Mouse (Mus musculus): ENCODE results near the gene Btg4. TPM values are rescaled to one million over a fixed set of nuclear protein-coding genes. Genes with fewer than 3 reads are reported as not detected.
A peak's percentile ranks its signal among the peaks of the same experiment; 100 is the strongest.

Gene Btg4
- polyA plus RNA-seq, 1 experiment from 2014 or later, result not detected

MicroRNA genes within 50 kb of the gene (microRNA counts, 519-probe panel; counts per million panel counts)
- microRNA mmu-miR-34b-3p, result 1,808 counts per million, percentile 30 among the panel's probes with 10 or more counts
- microRNA mmu-miR-34b-5p, result 1,880 counts per million, percentile 36 among the panel's probes with 10 or more counts
- microRNA mmu-miR-34c, result 3,528 counts per million, percentile 90 among the panel's probes with 10 or more counts

Small RNAs within 50 kb of the gene (microRNA-seq; reads per million reads assigned to microRNA genes)
- 17.3 reads per million, percentile 28 among the genes with 10 or more reads in this experiment for gene Mir34b
- gene Mir34c, result 459 reads per million, percentile 67 among the genes with 10 or more reads in this experiment

Other genes starting within 250 kb of the Btg4 start
- 58.5 and 63.9 TPM in 2 replicates for gene Ppp2r1b, start 215.6 kb upstream of the Btg4 start, polyA plus RNA-seq (2015; fragmentation: Nextera tagmentation; extraction: Ambion mirVana)
- gene Sik2, start 51.8 kb upstream of the Btg4 start, polyA plus RNA-seq (2015; fragmentation: Nextera tagmentation; extraction: Ambion mirVana), result 12.7 and 13.6 TPM in 2 replicates
- gene Layn, start 16.2 kb downstream of the Btg4 start, polyA plus RNA-seq (2015; fragmentation: Nextera tagmentation; extraction: Ambion mirVana), result 3.2 and 3.3 TPM in 2 replicates
- gene 4833427G06Rik, start 41.2 kb downstream of the Btg4 start, polyA plus RNA-seq (2015; fragmentation: Nextera tagmentation; extraction: Ambion mirVana), result not detected in 2 replicates
- 0.01 TPM in 1 of 2 replicates, not detected in the other for gene Gm32742, start 104.6 kb downstream of the Btg4 start, polyA plus RNA-seq (2015; fragmentation: Nextera tagmentation; extraction: Ambion mirVana)
- gene Pou2af1, start 152.8 kb downstream of the Btg4 start, polyA plus RNA-seq (2015; fragmentation: Nextera tagmentation; extraction: Ambion mirVana), result 0.07 and 0.10 TPM in 2 replicates
- gene Colca2, start 217.7 kb downstream of the Btg4 start, polyA plus RNA-seq (2015; fragmentation: Nextera tagmentation; extraction: Ambion mirVana), result 1.4 and 2.1 TPM in 2 replicates